Mouse (Mus musculus): ENCODE data around the gene Baiap3. TPM values are rescaled to one million over a fixed set of nuclear protein-coding genes. Genes with fewer than 3 reads are reported as not detected.

Baiap3 gene
- 10.1 and 19.3 TPM in 2 replicates for polyA plus RNA-seq (2012; rRNA removed)

DNA sequence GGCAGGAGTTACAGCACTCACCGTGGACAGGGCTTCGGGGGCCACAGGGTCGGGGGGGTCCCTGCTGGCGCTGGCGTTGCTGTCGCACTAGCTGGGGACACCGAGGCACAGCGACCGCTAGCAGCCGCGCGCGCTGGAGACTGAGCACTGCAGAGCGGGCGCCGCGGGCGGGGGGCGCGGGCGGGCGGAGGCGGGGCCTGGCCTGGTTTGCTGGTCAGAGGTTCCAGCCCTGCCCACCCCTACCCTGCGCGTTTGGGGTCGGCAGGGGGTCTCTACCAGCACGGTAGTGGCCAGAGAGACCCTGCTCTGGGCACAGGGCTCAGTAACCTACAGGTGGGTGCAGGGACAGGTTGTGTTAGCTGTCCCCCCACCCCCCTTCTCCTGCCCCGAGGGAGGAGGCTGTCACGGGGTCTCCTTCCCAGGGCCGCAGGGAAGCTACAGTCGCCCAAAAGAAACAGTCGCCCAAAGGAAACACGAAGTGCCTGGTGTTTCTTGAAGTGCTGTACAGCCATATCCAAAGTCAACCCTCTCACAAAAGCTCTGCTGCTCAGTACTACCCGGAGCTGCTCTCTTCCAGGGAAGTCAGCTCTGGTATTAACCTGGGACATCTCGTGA, at the start of gene Baiap3:
Gene Baiap3 (minus strand): TSS at position 225 of the 615 bp plus-strand sequence.

DNA sequence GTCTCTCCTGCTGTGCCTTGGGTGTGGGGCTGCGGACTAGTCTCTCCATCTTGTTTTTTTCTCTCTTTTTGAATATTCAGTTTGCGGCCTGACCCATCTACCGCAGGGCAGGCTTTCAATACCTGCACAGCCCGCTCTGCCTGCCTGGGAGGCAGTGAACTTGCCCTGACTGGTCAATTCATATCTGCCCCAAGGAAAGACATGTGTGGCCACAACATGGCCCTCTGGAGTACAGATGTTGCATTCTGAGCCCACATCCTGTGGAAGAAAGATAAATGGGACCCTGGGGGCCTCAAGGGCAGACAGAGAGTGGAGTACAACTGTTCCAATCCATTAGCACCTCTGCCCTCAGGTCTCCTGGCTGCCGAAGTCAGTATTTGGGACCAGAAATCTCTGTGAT, 41.9 kb upstream of the Baiap3 start, which contains the start of gene Prss34:
Gene Prss34 (plus strand): TSS at position 301 of the 400 bp plus-strand sequence.

DNA sequence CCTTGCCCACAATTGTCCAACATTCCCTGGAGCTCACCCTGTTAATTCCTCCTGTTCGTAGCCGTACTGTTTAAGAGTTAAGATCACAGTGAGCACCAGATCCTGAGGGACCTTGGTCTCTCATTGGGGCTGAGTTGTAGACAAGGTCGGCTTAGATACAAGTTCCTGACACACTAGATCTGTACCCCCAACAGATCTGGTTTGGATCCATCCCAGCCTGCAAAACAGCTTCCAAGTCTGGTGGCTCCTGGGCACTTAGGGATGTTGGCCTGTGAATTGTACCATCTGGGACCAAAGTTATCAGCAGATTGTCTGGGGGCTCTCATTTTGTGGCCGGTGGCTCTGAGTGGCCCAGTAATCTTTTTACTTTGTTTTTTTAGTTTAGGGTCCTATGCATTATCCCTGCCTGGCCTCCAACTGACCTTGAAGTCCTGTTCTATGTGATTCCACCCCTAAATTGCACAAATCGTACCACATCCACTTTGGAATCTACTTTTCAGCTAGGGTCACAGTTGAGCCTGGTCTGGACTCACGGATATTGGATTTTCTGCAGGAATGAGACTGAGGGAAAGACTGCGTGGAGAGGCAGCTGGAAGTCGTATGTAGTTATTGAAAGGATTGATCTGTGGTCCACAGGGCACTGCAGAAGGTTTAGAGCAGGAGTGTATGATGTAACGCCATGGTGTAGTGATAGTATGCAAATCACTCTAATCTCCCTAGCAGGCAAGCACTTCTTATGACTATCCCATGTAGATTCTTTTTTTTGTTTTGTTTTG, 18.6 kb upstream of the Baiap3 start, which contains the start of gene Ube2i:
Gene Ube2i (minus strand): TSS at position 52 of the 776 bp plus-strand sequence.

DNA sequence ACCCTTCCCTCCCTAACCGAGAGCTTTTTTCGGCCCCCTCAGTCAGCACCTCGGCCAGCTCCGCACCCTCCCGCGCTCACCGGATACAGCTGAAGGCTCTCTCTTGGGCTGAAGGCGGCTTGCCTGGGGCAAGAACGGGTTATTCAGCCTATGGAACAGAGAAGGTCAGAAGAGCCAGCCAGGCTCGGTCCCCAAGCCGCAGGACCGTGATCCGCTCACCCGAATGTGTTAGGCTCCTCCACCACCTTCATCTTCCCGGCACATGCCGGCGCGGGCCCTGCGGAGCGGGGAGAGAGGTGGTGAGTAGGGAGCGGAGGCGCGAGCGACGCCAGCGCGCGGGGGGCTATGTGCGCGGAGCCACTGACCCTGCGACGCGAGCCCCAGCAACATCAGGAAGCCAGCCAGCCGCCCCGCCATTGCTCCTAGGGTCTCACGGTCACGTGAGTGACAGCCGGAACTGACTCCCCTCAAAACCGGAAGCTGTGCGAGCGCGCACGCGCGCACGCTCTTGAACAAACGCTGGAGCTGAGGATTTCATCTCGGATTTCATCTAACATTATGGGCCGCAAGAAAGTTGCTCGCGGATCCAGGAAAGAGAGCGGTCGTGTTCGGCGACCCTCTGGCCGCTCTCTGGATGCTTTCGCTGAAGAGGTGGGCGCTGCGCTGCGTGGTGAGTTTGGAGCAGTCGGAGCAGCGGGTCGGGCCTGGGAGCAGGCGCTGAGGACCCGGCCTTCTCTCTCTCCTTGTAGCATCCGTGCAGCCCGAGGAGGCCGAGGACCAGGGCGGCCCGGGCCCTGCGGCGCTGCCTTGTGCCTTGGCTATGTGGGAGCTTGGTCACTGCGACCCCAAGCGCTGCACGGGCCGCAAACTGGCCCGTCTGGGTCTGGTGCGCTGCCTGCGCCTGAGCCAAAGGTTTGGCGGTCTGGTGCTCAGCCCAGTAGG, 16.2 kb downstream of the Baiap3 start, which contains the start of the genes Gnptg and Tsr3:
Gene Gnptg (minus strand): TSS at position 430 of the 942 bp plus-strand sequence.
Gene Tsr3 (plus strand): TSS at position 476 of the 942 bp plus-strand sequence.

Other genes starting within 250 kb of the Baiap3 start
- 20.6 and 27.0 TPM in 2 replicates for gene Cramp1l, start 240.6 kb downstream of the Baiap3 start, polyA plus RNA-seq (2012; rRNA removed)
- gene Ift140, start 240.3 kb downstream of the Baiap3 start, polyA plus RNA-seq (2012; rRNA removed): 32.8 and 38.8 TPM in 2 replicates
- 59.3 and 68.0 TPM in 2 replicates for gene Tmem204, start 172.8 kb downstream of the Baiap3 start, polyA plus RNA-seq (2012; rRNA removed)
- gene Telo2, start 140.4 kb downstream of the Baiap3 start, polyA plus RNA-seq (2012; rRNA removed): 50.1 and 56.2 TPM in 2 replicates
- not detected in 2 replicates for gene Ptx4, start 135.6 kb downstream of the Baiap3 start, polyA plus RNA-seq (2012; rRNA removed)
- gene Clcn7, start 123.0 kb downstream of the Baiap3 start, polyA plus RNA-seq (2012; rRNA removed): 41.1 and 43.3 TPM in 2 replicates
- gene Ccdc154, start 93.9 kb downstream of the Baiap3 start, polyA plus RNA-seq (2012; rRNA removed): 0.06 TPM in 1 of 2 replicates, not detected in the other
- gene Gm38655, start 80.9 kb downstream of the Baiap3 start, polyA plus RNA-seq (2012; rRNA removed): 2.2 and 2.3 TPM in 2 replicates
- 12.1 and 12.5 TPM in 2 replicates for gene BC003965, start 71.8 kb downstream of the Baiap3 start, polyA plus RNA-seq (2012; rRNA removed)
- 23.6 and 27.6 TPM in 2 replicates for gene Unkl, start 68.0 kb downstream of the Baiap3 start, polyA plus RNA-seq (2012; rRNA removed)
- 28.6 and 37.7 TPM in 2 replicates for gene Gnptg, start 16.2 kb downstream of the Baiap3 start, polyA plus RNA-seq (2012; rRNA removed)
- 37.8 and 39.0 TPM in 2 replicates for gene Tsr3, start 16.2 kb downstream of the Baiap3 start, polyA plus RNA-seq (2012; rRNA removed)
- 112 and 129 TPM in 2 replicates for gene Ube2i, start 18.3 kb upstream of the Baiap3 start, polyA plus RNA-seq (2012; rRNA removed)
- 0.40 and 0.59 TPM in 2 replicates for gene Prss34, start 42.0 kb upstream of the Baiap3 start, polyA plus RNA-seq (2012; rRNA removed)
- gene Prss28, start 52.3 kb upstream of the Baiap3 start, polyA plus RNA-seq (2012; rRNA removed): not detected in 2 replicates
- 0.52 and 0.84 TPM in 2 replicates for gene Prss29, start 62.3 kb upstream of the Baiap3 start, polyA plus RNA-seq (2012; rRNA removed)
- gene Tpsab1, start 89.2 kb upstream of the Baiap3 start, polyA plus RNA-seq (2012; rRNA removed): 0.79 and 1.6 TPM in 2 replicates
- 13.5 and 14.6 TPM in 2 replicates for gene Tpsb2, start 109.9 kb upstream of the Baiap3 start, polyA plus RNA-seq (2012; rRNA removed)
- gene Tpsg1, start 112.9 kb upstream of the Baiap3 start, polyA plus RNA-seq (2012; rRNA removed): 0.40 and 0.45 TPM in 2 replicates
- 61.2 and 67.3 TPM in 2 replicates for gene Cacna1h, start 177.4 kb upstream of the Baiap3 start, polyA plus RNA-seq (2012; rRNA removed)
- gene Tekt4, start 198.3 kb upstream of the Baiap3 start, polyA plus RNA-seq (2012; rRNA removed): 13.3 and 13.9 TPM in 2 replicates
- not detected in 2 replicates for gene Sstr5, start 240.9 kb upstream of the Baiap3 start, polyA plus RNA-seq (2012; rRNA removed)

All from ovary, adult 2 months (tissue).